Mouse (Mus musculus) cortical plate, adult 2 months (tissue): ENCODE measurements around the gene Lyzl6.

Experiments
- CTCF ChIP-seq: fragments of 200-500 bp; IDR thresholded peaks from 2 replicates; pipeline ENCODE4 v1.5.1; 2011; ENCODE audit warnings: mild to moderate bottlenecking, control low read depth, low read length; ENCODE audit not compliant: insufficient read depth; ENCODE audit errors: extremely low read depth
- POLR2A ChIP-seq: fragments of 200-500 bp; IDR thresholded peaks from 2 replicates; pipeline ENCODE4 v1.6.1; 2011; ENCODE audit warnings: mild to moderate bottlenecking, low read length, control low read depth; ENCODE audit not compliant: insufficient read depth; ENCODE audit errors: extremely low read depth

DNA sequence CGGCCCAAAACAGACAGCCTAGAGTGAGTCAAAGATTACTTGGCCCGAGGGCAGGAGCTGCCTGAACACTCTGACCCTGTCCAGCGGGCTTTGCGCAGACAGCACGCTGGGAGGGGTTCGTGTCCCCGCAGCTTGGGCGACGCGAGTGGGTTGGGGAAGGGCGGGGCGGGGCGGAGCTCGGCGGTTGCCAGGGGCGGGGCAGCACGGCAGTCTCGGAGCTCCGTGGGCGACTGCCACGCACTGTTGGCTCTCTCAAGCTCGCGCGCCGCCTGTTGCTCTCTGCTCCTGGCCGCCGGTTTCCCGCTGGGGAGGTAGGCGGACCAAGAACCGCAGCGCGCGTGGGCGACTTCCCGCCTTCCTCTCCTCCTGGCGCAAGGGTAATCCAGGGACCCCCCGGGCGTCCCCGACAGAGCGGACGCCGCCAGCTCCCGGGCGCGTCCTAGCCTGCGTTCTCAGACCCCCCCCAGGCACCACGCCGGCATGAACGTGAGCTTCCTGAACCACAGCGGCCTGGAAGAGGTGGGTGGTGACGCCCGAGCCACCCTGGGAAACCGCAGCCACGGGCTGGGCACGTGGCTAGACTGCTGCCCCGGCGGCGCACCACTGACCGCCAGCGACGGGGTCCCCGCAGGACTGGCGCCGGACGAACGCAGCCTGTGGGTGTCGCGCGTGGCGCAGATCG is 10.8 kb upstream of the Lyzl6 start, which contains the start of gene Rprml:
- no peak for TF ChIP-seq CTCF
- TF ChIP-seq POLR2A, result peak; percentile 47; the same call in 1 of the 2 replicates
